Mouse (Mus musculus): ENCODE results near the gene Usp20. TPM values are rescaled to one million over a fixed set of nuclear protein-coding genes. Genes with fewer than 3 reads are reported as not detected.
A peak's percentile ranks its signal among the peaks of the same experiment; 100 is the strongest.

Usp20 gene
- total and polyA plus RNA-seq, 2 experiments from 2014 or later, result 30.4 to 43.0 TPM

DNA sequence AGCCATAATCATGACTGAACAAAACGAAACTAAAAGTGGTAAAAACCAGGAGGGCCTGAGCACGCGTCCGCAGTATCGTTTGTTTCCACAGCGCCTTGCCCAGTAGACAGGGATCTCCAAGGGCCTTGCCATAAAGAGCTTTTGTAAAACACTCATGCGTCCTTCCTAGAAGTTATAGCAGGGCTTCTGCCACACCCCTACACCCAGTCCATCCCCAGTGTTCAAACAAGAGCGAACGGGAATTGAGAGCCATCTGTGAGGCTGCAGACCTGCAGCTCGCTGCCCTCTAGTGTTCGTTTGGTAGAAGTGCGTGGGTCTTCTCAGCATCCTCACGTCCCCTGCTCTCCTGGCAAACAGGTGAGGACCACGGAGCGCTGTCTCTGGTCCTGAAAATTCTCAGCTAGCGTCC, 39.5 kb upstream of the Usp20 start:
- Histone ChIP-seq H3K4me1 (ENCODE audit: insufficient read depth, low read length) (no peaks in the 10 kb centered on the region), H3K9ac (replicated peaks; ENCODE audit: low read length) (no peak overlapping the region), H3K36me3 (ENCODE audit: insufficient read depth, low read length) (no peaks in the 10 kb centered on the region), H3K4me3 (ENCODE audit: low read length) (peak overlapping the region; percentile 18), H3K27ac (no peak overlapping the region), H3K9me3 (ENCODE audit: low read length) (no peaks in the 10 kb centered on the region), H3K27me3 (ENCODE audit: insufficient read depth, low read length) (no peaks in the 10 kb centered on the region), H3K4me2 (ENCODE audit: low read depth, low read length) (peak overlapping the region; percentile 42)
- ATAC-seq (peak; percentile 73), DNase-seq (ENCODE audit: low spot score) (peak; percentile 89)
- WGBS, result 27% methylated on average over 16 of the region's 16 CpGs
- peak; percentile 93 for TF ChIP-seq CTCF (IDR thresholded peaks at IDR 0.05; ENCODE audit: low read depth)

- TF ChIP-seq CTCF (IDR thresholded peaks at IDR 0.05; ENCODE audit: low read depth), result no peak
- Histone ChIP-seq H3K36me3 (ENCODE audit: insufficient read depth, low read length) (peaks cover 21% of the 10 kb centered on the region; the same call in 1 of the 2 replicates), H3K9ac (replicated peaks; ENCODE audit: low read length) (peak overlapping the region; percentile 30; the same call in 1 of the 2 replicates), H3K4me2 (ENCODE audit: low read depth, low read length) (peak overlapping the region; percentile 75), H3K9me3 (ENCODE audit: low read length) (no peaks in the 10 kb centered on the region), H3K27ac (peak overlapping the region; percentile 83), H3K4me3 (ENCODE audit: low read length) (peak overlapping the region; percentile 76), H3K27me3 (ENCODE audit: insufficient read depth, low read length) (no peaks in the 10 kb centered on the region), H3K4me1 (ENCODE audit: insufficient read depth, low read length) (peaks cover 13% of the 10 kb centered on the region; the same call in 1 of the 2 replicates)
- 21% methylated on average over 5 of the region's 5 CpGs for WGBS
- DNase-seq (ENCODE audit: low spot score) (no peak), ATAC-seq (no peak; the same call in 1 of the 2 replicates)
Observed at GRCm38 (mm10) chr2:30952457-30952823, 29.6 kb upstream of the Usp20 start.

DNA sequence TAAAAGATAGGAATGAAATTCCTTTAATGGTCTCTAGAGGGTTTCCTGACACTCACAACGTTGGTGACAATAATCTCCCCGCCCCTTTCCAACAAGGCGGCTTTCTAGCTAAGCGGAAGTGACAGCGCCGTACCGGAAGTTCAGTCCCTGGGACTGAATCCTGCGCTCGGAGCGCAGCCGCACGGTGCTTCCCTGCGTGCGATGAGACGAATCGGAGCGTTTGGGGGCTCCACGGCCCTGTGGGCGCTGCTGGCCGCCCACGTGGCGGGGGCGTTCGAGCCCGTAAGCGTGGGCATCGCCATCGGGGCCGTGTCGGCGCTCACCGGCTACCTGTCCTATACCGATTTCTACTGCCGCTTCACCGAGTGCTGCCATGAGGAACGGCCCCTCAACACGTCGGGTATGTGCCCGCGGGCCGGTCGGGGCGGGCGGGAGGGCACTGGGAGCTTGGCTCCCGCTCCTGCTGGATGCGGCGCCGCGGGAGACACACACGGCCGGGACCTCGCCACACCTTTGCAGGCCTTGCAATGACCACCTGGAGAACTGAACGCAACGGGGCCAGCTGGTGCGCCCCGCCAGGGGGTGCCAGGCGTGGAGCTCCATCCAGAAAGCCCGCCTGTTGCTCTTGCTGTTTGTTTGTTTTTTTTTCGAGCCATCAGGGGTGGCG, 29.1 kb upstream of the Usp20 start, which contains the start of gene Tor1b:
TSS of gene Tor1b (plus strand) at position 136 of the 667 bp plus-strand sequence.
- Histone ChIP-seq H3K4me3 (ENCODE audit: low read length) (peak within 1 kb of the TSS; percentile 76), H3K9me3 (ENCODE audit: low read length) (no peaks in the 10 kb centered on the region), H3K36me3 (ENCODE audit: insufficient read depth, low read length) (peaks cover 27% of the 10 kb centered on the region; the same call in 1 of the 2 replicates), H3K27me3 (ENCODE audit: insufficient read depth, low read length) (no peaks in the 10 kb centered on the region), H3K4me1 (ENCODE audit: insufficient read depth, low read length) (peaks cover 13% of the 10 kb centered on the region; the same call in 1 of the 2 replicates), H3K4me2 (ENCODE audit: low read depth, low read length) (peak within 1 kb of the TSS; percentile 75), H3K27ac (peak within 1 kb of the TSS; percentile 83), H3K9ac (replicated peaks; ENCODE audit: low read length) (peak within 1 kb of the TSS; percentile 82)
- WGBS, result under 1% methylated on average over 60 of the region's 60 CpGs
- peak; percentile 50 for TF ChIP-seq CTCF (IDR thresholded peaks at IDR 0.05; ENCODE audit: low read depth)
- peak; percentile 95 for ATAC-seq
- DNase-seq (ENCODE audit: low spot score), result peak; percentile 97

DNA sequence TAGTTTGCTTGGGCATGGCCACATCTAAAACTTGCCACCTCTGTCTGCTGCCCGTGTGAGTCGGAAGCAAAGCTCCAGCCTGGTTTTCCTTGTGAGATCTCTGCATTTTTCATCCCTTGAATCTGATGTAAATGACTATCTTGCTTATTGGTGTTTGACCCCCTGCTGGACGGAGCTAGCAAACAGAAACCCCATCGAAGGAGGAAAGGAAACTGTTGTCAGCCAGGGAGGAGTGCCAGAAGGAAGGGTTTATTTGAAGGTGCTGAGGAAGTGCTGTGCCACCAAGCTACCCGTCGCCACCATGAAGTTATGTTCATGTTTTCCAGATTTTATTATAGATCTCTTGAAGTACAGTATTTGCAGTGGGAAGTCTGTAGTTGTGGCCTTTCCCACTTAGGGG, 27.3 kb upstream of the Usp20 start:
- H3K4me3 ChIP-seq (ENCODE audit: low read length), result no peak overlapping the region
- H3K36me3 ChIP-seq (ENCODE audit: insufficient read depth, low read length), result peaks cover 44% of the 10 kb centered on the region
- H3K4me1 ChIP-seq (ENCODE audit: insufficient read depth, low read length), result peaks cover 13% of the 10 kb centered on the region; the same call in 1 of the 2 replicates
- H3K27ac ChIP-seq, result no peak overlapping the region
- WGBS, result 71% methylated on average over 6 of the region's 6 CpGs
- ATAC-seq (no peak), DNase-seq (ENCODE audit: low spot score) (no peak)
- H3K4me2 ChIP-seq (ENCODE audit: low read depth, low read length), result peak overlapping the region; percentile 75
- H3K9me3 ChIP-seq (ENCODE audit: low read length), result no peaks in the 10 kb centered on the region
- H3K9ac ChIP-seq (replicated peaks; ENCODE audit: low read length), result peak overlapping the region; percentile 82; the same call in 1 of the 2 replicates
- H3K27me3 ChIP-seq (ENCODE audit: insufficient read depth, low read length), result no peaks in the 10 kb centered on the region
- TF ChIP-seq CTCF (IDR thresholded peaks at IDR 0.05; ENCODE audit: low read depth), result no peak

DNA sequence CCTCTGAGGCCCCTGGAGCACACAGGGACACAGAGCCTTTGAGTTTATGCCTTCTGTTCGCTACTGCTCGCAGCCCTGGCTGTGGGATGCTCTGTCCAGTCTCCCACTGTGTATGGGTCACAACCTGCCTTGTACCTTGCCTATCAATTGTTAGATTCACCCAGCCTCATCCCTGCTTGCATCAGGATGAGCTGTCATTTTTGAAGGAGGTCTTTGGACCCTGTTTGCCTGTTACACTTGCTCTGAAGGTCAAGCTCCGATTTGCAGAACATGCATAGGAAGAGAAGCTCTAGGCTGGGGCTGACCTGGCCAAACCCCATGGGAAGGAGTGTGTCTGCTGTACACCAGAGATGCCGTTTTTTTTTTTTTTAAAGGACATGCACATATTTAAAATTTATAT, 24.6 kb upstream of the Usp20 start:
- peaks cover 13% of the 10 kb centered on the region; the same call in 1 of the 2 replicates for H3K4me1 ChIP-seq (ENCODE audit: insufficient read depth, low read length)
- H3K9me3 ChIP-seq (ENCODE audit: low read length), result no peaks in the 10 kb centered on the region
- H3K27ac ChIP-seq, result no peak overlapping the region
- DNase-seq (ENCODE audit: low spot score) (no peak), ATAC-seq (no peak)
- TF ChIP-seq CTCF (IDR thresholded peaks at IDR 0.05; ENCODE audit: low read depth), result no peak
- H3K4me3 ChIP-seq (ENCODE audit: low read length), result no peak overlapping the region
- no peaks in the 10 kb centered on the region for H3K27me3 ChIP-seq (ENCODE audit: insufficient read depth, low read length)
- 73% methylated on average over 4 of the region's 4 CpGs for WGBS
- H3K9ac ChIP-seq (replicated peaks; ENCODE audit: low read length), result no peak overlapping the region
- no peak overlapping the region for H3K4me2 ChIP-seq (ENCODE audit: low read depth, low read length)
- peaks cover 69% of the 10 kb centered on the region for H3K36me3 ChIP-seq (ENCODE audit: insufficient read depth, low read length)

GRCm38 (mm10) chr2:30958726-30959125, 23.4 kb upstream of the Usp20 start:
- DNase-seq (ENCODE audit: low spot score), result no peak
- H3K36me3 ChIP-seq (ENCODE audit: insufficient read depth, low read length), result peaks cover 81% of the 10 kb centered on the region

DNA sequence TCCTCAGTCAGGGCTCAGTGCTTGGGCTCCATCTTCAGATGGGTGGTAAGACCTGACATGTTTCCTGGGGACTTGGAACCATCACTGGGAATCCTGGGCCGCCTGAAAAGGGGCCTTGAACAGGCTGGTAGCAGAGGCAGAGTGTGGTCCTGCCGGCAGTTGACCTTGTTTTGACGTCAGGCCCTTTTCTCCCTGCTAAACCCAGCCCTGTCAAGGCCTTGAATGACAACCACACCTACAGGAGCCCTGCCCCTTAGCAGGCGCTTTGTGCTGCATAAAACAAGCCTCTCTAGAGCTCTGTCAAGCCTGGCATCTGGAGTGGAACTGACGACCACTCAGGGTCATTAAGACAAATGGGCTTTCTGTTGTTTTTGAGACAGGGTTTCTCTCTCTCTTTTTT, 22.2 kb upstream of the Usp20 start:
- 36% methylated on average over 5 of the region's 5 CpGs for WGBS
- Histone ChIP-seq H3K9me3 (ENCODE audit: low read length) (no peaks in the 10 kb centered on the region), H3K27me3 (ENCODE audit: insufficient read depth, low read length) (no peaks in the 10 kb centered on the region), H3K9ac (replicated peaks; ENCODE audit: low read length) (no peak overlapping the region), H3K27ac (no peak overlapping the region), H3K4me2 (ENCODE audit: low read depth, low read length) (no peak overlapping the region), H3K36me3 (ENCODE audit: insufficient read depth, low read length) (peaks cover 90% of the 10 kb centered on the region), H3K4me1 (ENCODE audit: insufficient read depth, low read length) (peaks cover 2% of the 10 kb centered on the region; the same call in 1 of the 2 replicates), H3K4me3 (ENCODE audit: low read length) (no peak overlapping the region)
- ATAC-seq (no peak), DNase-seq (ENCODE audit: low spot score) (no peak)
- TF ChIP-seq CTCF (IDR thresholded peaks at IDR 0.05; ENCODE audit: low read depth), result no peak

More at GRCm38 (mm10) chr2:30958726-30959125, 23.4 kb upstream of the Usp20 start:
- ATAC-seq, result no peak
- H3K27ac ChIP-seq, result no peak overlapping the region
- no peaks in the 10 kb centered on the region for H3K27me3 ChIP-seq (ENCODE audit: insufficient read depth, low read length)
- H3K9ac ChIP-seq (replicated peaks; ENCODE audit: low read length), result no peak overlapping the region
- H3K4me3 ChIP-seq (ENCODE audit: low read length), result no peak overlapping the region
- H3K4me1 ChIP-seq (ENCODE audit: insufficient read depth, low read length), result peaks cover 13% of the 10 kb centered on the region; the same call in 1 of the 2 replicates
- no peak overlapping the region for H3K4me2 ChIP-seq (ENCODE audit: low read depth, low read length)
- 93% methylated on average over 14 of the region's 14 CpGs for WGBS
- H3K9me3 ChIP-seq (ENCODE audit: low read length), result no peaks in the 10 kb centered on the region
- no peak for TF ChIP-seq CTCF (IDR thresholded peaks at IDR 0.05; ENCODE audit: low read depth)
